Mouse (Mus musculus): ENCODE data around the gene Prkca. TPM values are rescaled to one million over a fixed set of nuclear protein-coding genes. Genes with fewer than 3 reads are reported as not detected.

Gene Prkca
- polyA plus RNA-seq, 1 experiment from 2014 or later: 6.5 TPM

DNA sequence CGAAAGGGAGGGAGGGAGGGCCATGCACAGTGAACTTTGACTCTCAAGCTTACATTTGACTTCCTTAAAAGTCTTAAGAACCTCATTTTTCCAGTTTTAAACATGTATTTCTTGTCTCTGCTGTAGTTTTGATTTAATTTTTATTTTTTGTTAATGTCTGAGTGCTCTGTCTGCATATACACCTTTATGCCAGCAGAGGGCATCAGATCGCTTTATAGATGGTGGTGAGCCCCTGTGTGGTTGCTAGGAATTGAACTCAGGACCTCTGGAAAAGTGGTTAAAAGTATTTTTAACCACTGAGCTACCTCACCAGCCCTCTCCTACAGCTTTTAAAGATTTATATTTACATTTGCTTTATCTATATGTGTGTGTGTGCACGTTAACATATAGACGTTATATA, 333.3 kb downstream of the Prkca start:
- Histone ChIP-seq H3K9me3 (replicated peaks; ENCODE audit: control insufficient read depth, low read length, poor library complexity, severe bottlenecking) (no peaks in the 10 kb centered on the region), H3K36me3 (ENCODE audit: control insufficient read depth, insufficient read depth, low read length) (no peaks in the 10 kb centered on the region), H3K27me3 (ENCODE audit: control insufficient read depth, insufficient read depth, low read depth, low read length) (no peaks in the 10 kb centered on the region), H3K27ac (ENCODE audit: low read length) (no peak overlapping the region), H3K4me2 (ENCODE audit: low read length) (no peak overlapping the region), H3K9ac (ENCODE audit: low read depth, low read length) (no peak overlapping the region), H3K4me1 (ENCODE audit: control insufficient read depth, insufficient read depth, low read length) (no peaks in the 10 kb centered on the region), H3K4me3 (ENCODE audit: low read depth, low read length) (no peak overlapping the region)
- no peak for ATAC-seq
- 79% methylated on average over 4 of the region's 4 CpGs for WGBS

DNA sequence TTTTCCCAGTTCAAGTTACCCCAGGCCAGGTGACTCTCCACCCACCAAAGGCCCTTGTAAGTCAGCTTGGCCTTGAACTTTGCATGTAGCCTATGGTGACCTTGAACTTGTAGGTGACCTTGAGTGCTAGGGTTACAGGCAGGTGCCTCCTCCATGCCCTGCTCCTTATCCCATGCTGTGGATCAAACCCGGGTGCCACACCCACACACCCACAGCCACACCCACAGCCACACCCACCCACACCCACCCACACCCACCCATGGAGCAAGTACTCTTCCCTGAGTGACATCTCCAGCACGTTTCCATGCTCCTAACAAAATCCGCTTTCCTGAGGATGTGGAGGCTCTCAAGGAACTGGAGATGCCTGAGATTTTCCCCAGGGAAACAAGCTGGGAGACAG, 344.8 kb downstream of the Prkca start:
- H3K9ac ChIP-seq (ENCODE audit: low read depth, low read length): no peak overlapping the region
- H3K4me3 ChIP-seq (ENCODE audit: low read depth, low read length): no peak overlapping the region
- no peaks in the 10 kb centered on the region for H3K27me3 ChIP-seq (ENCODE audit: control insufficient read depth, insufficient read depth, low read depth, low read length)
- H3K4me2 ChIP-seq (ENCODE audit: low read length): no peak overlapping the region
- no peak for ATAC-seq
- no peaks in the 10 kb centered on the region for H3K36me3 ChIP-seq (ENCODE audit: control insufficient read depth, insufficient read depth, low read length)
- WGBS: 86% methylated on average over 3 of the region's 3 CpGs
- peaks cover 4% of the 10 kb centered on the region; the same call in 1 of the 2 replicates for H3K4me1 ChIP-seq (ENCODE audit: control insufficient read depth, insufficient read depth, low read length)
- H3K27ac ChIP-seq (ENCODE audit: low read length): no peak overlapping the region
- no peaks in the 10 kb centered on the region for H3K9me3 ChIP-seq (replicated peaks; ENCODE audit: control insufficient read depth, low read length, poor library complexity, severe bottlenecking)

DNA sequence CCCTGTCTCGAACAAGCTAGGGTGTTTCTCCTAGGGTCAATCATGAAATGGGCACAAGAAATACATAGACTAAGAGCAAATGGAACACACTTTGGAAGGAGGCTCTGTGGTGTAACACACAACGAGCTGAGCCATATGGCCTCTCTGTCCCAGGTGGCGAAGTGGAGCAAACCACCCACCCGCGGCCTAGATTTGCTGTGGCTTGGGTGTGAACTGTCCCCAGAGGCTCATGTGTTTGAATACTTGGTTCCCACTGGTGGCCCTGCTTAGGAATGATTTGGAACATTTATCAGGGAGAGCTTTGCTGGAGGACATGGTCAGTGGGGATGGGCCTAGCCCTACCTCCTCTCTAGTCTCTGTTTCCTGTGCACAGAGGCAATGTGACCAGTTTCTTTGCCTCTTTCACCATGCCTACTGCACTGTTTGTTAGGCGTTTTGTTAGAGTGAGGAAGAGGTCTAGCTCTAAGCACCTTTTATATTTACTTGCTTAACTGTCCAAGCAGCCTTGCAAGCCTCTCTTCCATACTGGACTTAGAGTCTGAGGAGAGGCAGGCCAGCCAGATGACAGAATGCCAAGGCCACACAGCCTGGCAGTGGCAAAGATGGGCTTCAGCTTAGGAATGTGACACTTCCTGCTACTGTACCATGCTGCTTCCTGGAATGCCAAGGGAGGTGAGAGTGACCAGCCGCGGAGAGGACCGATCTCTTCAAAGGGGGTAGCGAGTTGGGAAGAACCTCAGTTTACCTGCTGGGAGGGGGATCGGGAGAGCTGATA, 346.6 kb downstream of the Prkca start:
- no peak overlapping the region for H3K27ac ChIP-seq (ENCODE audit: low read length)
- H3K9ac ChIP-seq (ENCODE audit: low read depth, low read length): no peak overlapping the region
- no peaks in the 10 kb centered on the region for H3K9me3 ChIP-seq (replicated peaks; ENCODE audit: control insufficient read depth, low read length, poor library complexity, severe bottlenecking)
- WGBS: 80% methylated on average over 11 of the region's 11 CpGs
- H3K27me3 ChIP-seq (ENCODE audit: control insufficient read depth, insufficient read depth, low read depth, low read length): no peaks in the 10 kb centered on the region
- H3K4me3 ChIP-seq (ENCODE audit: low read depth, low read length): no peak overlapping the region
- H3K4me2 ChIP-seq (ENCODE audit: low read length): no peak overlapping the region
- H3K36me3 ChIP-seq (ENCODE audit: control insufficient read depth, insufficient read depth, low read length): no peaks in the 10 kb centered on the region
- H3K4me1 ChIP-seq (ENCODE audit: control insufficient read depth, insufficient read depth, low read length): peaks cover 2% of the 10 kb centered on the region; the same call in 1 of the 2 replicates
- ATAC-seq: no peak

DNA sequence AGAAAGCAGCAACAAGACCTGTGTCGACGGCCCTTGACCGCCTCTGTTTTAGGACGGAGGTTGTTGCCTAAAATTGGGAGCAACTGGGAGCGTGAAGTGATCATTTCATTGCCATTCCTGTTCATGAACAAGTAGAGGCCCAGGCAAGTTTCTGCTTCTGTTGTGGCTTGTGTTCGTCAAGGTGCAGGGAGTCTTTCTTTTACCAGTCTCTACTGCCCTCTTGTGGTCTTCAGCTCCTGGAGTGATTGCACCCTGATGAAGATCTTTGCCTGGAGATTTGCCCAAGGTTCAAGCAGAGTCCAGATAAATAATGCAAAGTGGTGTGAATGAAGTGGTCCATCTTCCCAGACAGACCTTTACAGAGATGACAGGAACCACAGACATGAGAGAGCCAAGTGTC, 349.2 kb downstream of the Prkca start:
- Histone ChIP-seq H3K4me2 (ENCODE audit: low read length) (no peak overlapping the region), H3K4me3 (ENCODE audit: low read depth, low read length) (no peak overlapping the region), H3K4me1 (ENCODE audit: control insufficient read depth, insufficient read depth, low read length) (peaks cover 6% of the 10 kb centered on the region; the same call in 1 of the 2 replicates), H3K27ac (ENCODE audit: low read length) (no peak overlapping the region), H3K9ac (ENCODE audit: low read depth, low read length) (no peak overlapping the region), H3K27me3 (ENCODE audit: control insufficient read depth, insufficient read depth, low read depth, low read length) (no peaks in the 10 kb centered on the region), H3K9me3 (replicated peaks; ENCODE audit: control insufficient read depth, low read length, poor library complexity, severe bottlenecking) (no peaks in the 10 kb centered on the region), H3K36me3 (ENCODE audit: control insufficient read depth, insufficient read depth, low read length) (no peaks in the 10 kb centered on the region)
- no peak for ATAC-seq
- WGBS: 46% methylated on average over 6 of the region's 6 CpGs

- Histone ChIP-seq H3K27me3 (ENCODE audit: control insufficient read depth, insufficient read depth, low read depth, low read length) (no peaks in the 10 kb centered on the region), H3K4me2 (ENCODE audit: low read length) (no peak overlapping the region), H3K4me3 (ENCODE audit: low read depth, low read length) (no peak overlapping the region), H3K27ac (ENCODE audit: low read length) (no peak overlapping the region), H3K36me3 (ENCODE audit: control insufficient read depth, insufficient read depth, low read length) (no peaks in the 10 kb centered on the region), H3K9ac (ENCODE audit: low read depth, low read length) (no peak overlapping the region), H3K9me3 (replicated peaks; ENCODE audit: control insufficient read depth, low read length, poor library complexity, severe bottlenecking) (no peaks in the 10 kb centered on the region), H3K4me1 (ENCODE audit: control insufficient read depth, insufficient read depth, low read length) (peaks cover 6% of the 10 kb centered on the region; the same call in 1 of the 2 replicates)
- ATAC-seq: no peak
- WGBS: 89% methylated on average over 2 of the region's 3 CpGs
Measured at GRCm38 (mm10) chr11:107993792-107994191, 349.9 kb downstream of the Prkca start.

- ATAC-seq: no peak
- no peaks in the 10 kb centered on the region for H3K9me3 ChIP-seq (replicated peaks; ENCODE audit: control insufficient read depth, low read length, poor library complexity, severe bottlenecking)
- H3K4me3 ChIP-seq (ENCODE audit: low read depth, low read length): no peak overlapping the region
- no peak overlapping the region for H3K9ac ChIP-seq (ENCODE audit: low read depth, low read length)
- 52% methylated on average over 11 of the region's 11 CpGs for WGBS
- H3K27ac ChIP-seq (ENCODE audit: low read length): no peak overlapping the region
- H3K4me2 ChIP-seq (ENCODE audit: low read length): no peak overlapping the region
- no peaks in the 10 kb centered on the region for H3K27me3 ChIP-seq (ENCODE audit: control insufficient read depth, insufficient read depth, low read depth, low read length)
- H3K36me3 ChIP-seq (ENCODE audit: control insufficient read depth, insufficient read depth, low read length): no peaks in the 10 kb centered on the region
- H3K4me1 ChIP-seq (ENCODE audit: control insufficient read depth, insufficient read depth, low read length): peaks cover 6% of the 10 kb centered on the region; the same call in 1 of the 2 replicates
Measured at GRCm38 (mm10) chr11:107992500-107992899, 351.2 kb downstream of the Prkca start.

- Histone ChIP-seq H3K4me1 (ENCODE audit: control insufficient read depth, insufficient read depth, low read length) (peaks cover 6% of the 10 kb centered on the region; the same call in 1 of the 2 replicates), H3K27ac (ENCODE audit: low read length) (no peak overlapping the region), H3K9ac (ENCODE audit: low read depth, low read length) (no peak overlapping the region), H3K36me3 (ENCODE audit: control insufficient read depth, insufficient read depth, low read length) (no peaks in the 10 kb centered on the region), H3K9me3 (replicated peaks; ENCODE audit: control insufficient read depth, low read length, poor library complexity, severe bottlenecking) (no peaks in the 10 kb centered on the region), H3K27me3 (ENCODE audit: control insufficient read depth, insufficient read depth, low read depth, low read length) (no peaks in the 10 kb centered on the region), H3K4me3 (ENCODE audit: low read depth, low read length) (no peak overlapping the region), H3K4me2 (ENCODE audit: low read length) (no peak overlapping the region)
- 77% methylated on average over 7 of the region's 7 CpGs for WGBS
- no peak for ATAC-seq
Measured at GRCm38 (mm10) chr11:107991990-107992389, 351.7 kb downstream of the Prkca start.

GRCm38 (mm10) chr11:107989241-107989640, 354.5 kb downstream of the Prkca start:
- Histone ChIP-seq H3K9me3 (replicated peaks; ENCODE audit: control insufficient read depth, low read length, poor library complexity, severe bottlenecking) (no peaks in the 10 kb centered on the region), H3K9ac (ENCODE audit: low read depth, low read length) (no peak overlapping the region), H3K36me3 (ENCODE audit: control insufficient read depth, insufficient read depth, low read length) (no peaks in the 10 kb centered on the region), H3K27me3 (ENCODE audit: control insufficient read depth, insufficient read depth, low read depth, low read length) (no peaks in the 10 kb centered on the region), H3K4me2 (ENCODE audit: low read length) (no peak overlapping the region), H3K4me1 (ENCODE audit: control insufficient read depth, insufficient read depth, low read length) (peaks cover 7% of the 10 kb centered on the region; the same call in 1 of the 2 replicates), H3K4me3 (ENCODE audit: low read depth, low read length) (no peak overlapping the region), H3K27ac (ENCODE audit: low read length) (no peak overlapping the region)
- WGBS: 91% methylated on average over 6 of the region's 6 CpGs
- ATAC-seq: no peak

GRCm38 (mm10) chr11:107985941-107986340, 357.8 kb downstream of the Prkca start:
- Histone ChIP-seq H3K27me3 (ENCODE audit: control insufficient read depth, insufficient read depth, low read depth, low read length) (no peaks in the 10 kb centered on the region; the same call in 1 of the 2 replicates), H3K9ac (ENCODE audit: low read depth, low read length) (no peak overlapping the region), H3K36me3 (ENCODE audit: control insufficient read depth, insufficient read depth, low read length) (no peaks in the 10 kb centered on the region; the same call in 1 of the 2 replicates), H3K4me3 (ENCODE audit: low read depth, low read length) (no peak overlapping the region), H3K4me2 (ENCODE audit: low read length) (no peak overlapping the region), H3K4me1 (ENCODE audit: control insufficient read depth, insufficient read depth, low read length) (peaks cover 8% of the 10 kb centered on the region; the same call in 1 of the 2 replicates), H3K9me3 (replicated peaks; ENCODE audit: control insufficient read depth, low read length, poor library complexity, severe bottlenecking) (no peaks in the 10 kb centered on the region), H3K27ac (ENCODE audit: low read length) (no peak overlapping the region)
- 89% methylated on average over 3 of the region's 3 CpGs for WGBS
- no peak for ATAC-seq

Data from midbrain, embryonic 16.5 days (tissue).